Mouse (Mus musculus) heart, adult 2 months (tissue): ENCODE results near the gene Nap1l5.

ENCODE experiments used
- CTCF ChIP-seq: fragments of 200-600 bp; IDR thresholded peaks from 2 replicates; pipeline ENCODE4 v1.8.1; 2022; ENCODE audit warnings: antibody characterized with exemption, mild to moderate bottlenecking, moderate library complexity
- EP300 ChIP-seq: fragments of 200-500 bp; IDR thresholded peaks from 2 replicates; pipeline ENCODE4 v1.6.1; 2011; ENCODE audit warnings: low read depth, low read length, control low read depth; ENCODE audit not compliant: insufficient read depth
- POLR2A ChIP-seq: fragments of 200-500 bp; IDR thresholded peaks from 2 replicates; pipeline ENCODE4 v1.6.1; 2011; ENCODE audit warnings: mild to moderate bottlenecking, low read depth, low read length, control low read depth; ENCODE audit not compliant: insufficient read depth

- TF ChIP-seq EP300 = no peak
- TF ChIP-seq CTCF = no peak
- no peak for TF ChIP-seq POLR2A
Measured at GRCm38 (mm10) chr6:58920735-58921134, 13.9 kb upstream of the Nap1l5 start.
